Mouse (Mus musculus) hindbrain, embryonic 16.5 days (tissue): ENCODE data around the gene Slc41a2. TPM values are rescaled to one million over a fixed set of nuclear protein-coding genes. Genes with fewer than 3 reads are reported as not detected.

Source experiments
- ATAC-seq: fragments of 200-750 bp; cut with Nextera tagmentation; 2 replicates; pipeline ENCODE4 v1.8.0; 2017; ENCODE audit warnings: moderate TSS enrichment, moderate library complexity
- H3K27ac ChIP-seq: fragments of 300-500 bp; sonication (generic); 2 replicates; pipeline ENCODE4 v1.5.1; 2014; ENCODE audit warnings: low read depth, mild to moderate bottlenecking, control low read depth, low read length, moderate library complexity
- H3K27me3 ChIP-seq: fragments of 300-500 bp; sonication (generic); replicated peaks from 2 replicates; pipeline ENCODE4 v1.6.1; 2014; ENCODE audit warnings: low read length; ENCODE audit not compliant: control insufficient read depth, insufficient read depth
- H3K36me3 ChIP-seq: fragments of 300-500 bp; sonication (generic); 2 replicates; pipeline ENCODE4 v1.6.1; 2014; ENCODE audit warnings: mild to moderate bottlenecking, low read length, moderate library complexity, mixed read lengths; ENCODE audit not compliant: control insufficient read depth, insufficient read depth
- H3K4me1 ChIP-seq: fragments of 300-500 bp; sonication (generic); 2 replicates; pipeline ENCODE4 v1.6.1; 2014; ENCODE audit warnings: low read depth, low read length; ENCODE audit not compliant: control insufficient read depth, insufficient read depth
- H3K4me2 ChIP-seq: fragments of 300-500 bp; sonication (generic); 2 replicates; pipeline ENCODE4 v1.6.1; 2014; ENCODE audit warnings: mild to moderate bottlenecking, low read length, control low read depth, moderate library complexity
- H3K4me3 ChIP-seq: fragments of 300-500 bp; sonication (generic); 2 replicates; pipeline ENCODE4 v1.5.1; 2014; ENCODE audit warnings: mild to moderate bottlenecking, low read length, control low read depth, moderate library complexity
- H3K9ac ChIP-seq: fragments of 300-500 bp; sonication (generic); 2 replicates; pipeline ENCODE4 v1.6.1; 2014; ENCODE audit warnings: low read depth, mild to moderate bottlenecking, control low read depth, low read length, moderate library complexity
- H3K9me3 ChIP-seq: fragments of 300-500 bp; sonication (generic); 2 replicates; pipeline ENCODE4 v1.6.1; 2014; ENCODE audit warnings: mild to moderate bottlenecking, low read length, moderate library complexity; ENCODE audit not compliant: control insufficient read depth
- WGBS: fragments of 180-500 bp; shearing (Covaris S2); extraction: QIAGEN DNeasy Blood & Tissue Kit; methylation state at CpG from one replicate; pipeline ENCODE4 v1.1.7; 2014; 5-methylcytosine and 5-hydroxymethylcytosine counted together
- polyA plus RNA-seq: library from polyadenylated mRNA; unstranded; fragments of >200 nt; fragmentation: Nextera tagmentation; extraction: Ambion mirVana; gene quantifications from 2 replicates; pipeline ENCODE4 v1.2.1, GENCODE M21; 2015

Slc41a2 gene
- polyA plus RNA-seq, 1 experiment from 2014 or later, result 11.0 TPM

- no peak overlapping the region for H3K27ac ChIP-seq
- WGBS, result 57% methylated on average over 4 of the region's 4 CpGs
- H3K9me3 ChIP-seq, result no peaks in the 10 kb centered on the region
Observed at GRCm38 (mm10) chr10:83234391-83234790, 103.3 kb downstream of the Slc41a2 start.

GRCm38 (mm10) chr10:83233967-83234366 lies 103.7 kb downstream of the Slc41a2 start:
- no peak overlapping the region for H3K4me3 ChIP-seq
- WGBS, result 85% methylated on average over 3 of the region's 3 CpGs
- H3K36me3 ChIP-seq, result no peaks in the 10 kb centered on the region
- no peak overlapping the region for H3K4me2 ChIP-seq
- no peak overlapping the region for H3K9ac ChIP-seq
- H3K27me3 ChIP-seq, result no peaks in the 10 kb centered on the region
- H3K27ac ChIP-seq, result no peak overlapping the region
- no peaks in the 10 kb centered on the region for H3K9me3 ChIP-seq
- ATAC-seq, result no peak
- H3K4me1 ChIP-seq, result no peaks in the 10 kb centered on the region

More at GRCm38 (mm10) chr10:83234391-83234790, 103.3 kb downstream of the Slc41a2 start:
- no peak overlapping the region; the same call in 1 of the 2 replicates for H3K9ac ChIP-seq
- no peaks in the 10 kb centered on the region for H3K4me1 ChIP-seq
- no peak overlapping the region for H3K4me3 ChIP-seq
- ATAC-seq, result no peak
- H3K27me3 ChIP-seq, result no peaks in the 10 kb centered on the region
- H3K4me2 ChIP-seq, result no peak overlapping the region
- no peaks in the 10 kb centered on the region for H3K36me3 ChIP-seq

- no peak overlapping the region for H3K4me2 ChIP-seq
- no peak overlapping the region for H3K9ac ChIP-seq
- WGBS, result 93% methylated on average over 4 of the region's 4 CpGs
- H3K9me3 ChIP-seq, result no peaks in the 10 kb centered on the region
- H3K4me1 ChIP-seq, result no peaks in the 10 kb centered on the region
- H3K4me3 ChIP-seq, result no peak overlapping the region
- no peaks in the 10 kb centered on the region for H3K27me3 ChIP-seq
- no peaks in the 10 kb centered on the region for H3K36me3 ChIP-seq
- ATAC-seq, result no peak
- H3K27ac ChIP-seq, result no peak overlapping the region
Observed at GRCm38 (mm10) chr10:83228626-83229025, 109.1 kb downstream of the Slc41a2 start.

- Histone ChIP-seq H3K4me1 (no peaks in the 10 kb centered on the region), H3K27ac (no peak overlapping the region), H3K27me3 (no peaks in the 10 kb centered on the region), H3K36me3 (no peaks in the 10 kb centered on the region), H3K9me3 (no peaks in the 10 kb centered on the region), H3K9ac (no peak overlapping the region), H3K4me3 (no peak overlapping the region), H3K4me2 (no peak overlapping the region)
- WGBS, result 52% methylated on average over 3 of the region's 3 CpGs
- ATAC-seq, result no peak
Observed at GRCm38 (mm10) chr10:83224999-83225398, 112.7 kb downstream of the Slc41a2 start.

GRCm38 (mm10) chr10:83220847-83221246 lies 116.8 kb downstream of the Slc41a2 start:
- no peak overlapping the region for H3K27ac ChIP-seq
- ATAC-seq, result no peak
- H3K27me3 ChIP-seq, result no peaks in the 10 kb centered on the region
- no peak overlapping the region for H3K9ac ChIP-seq
- H3K9me3 ChIP-seq, result no peaks in the 10 kb centered on the region
- no peak overlapping the region for H3K4me3 ChIP-seq
- WGBS, result 85% methylated on average over 3 of the region's 3 CpGs
- no peak overlapping the region for H3K4me2 ChIP-seq
- H3K4me1 ChIP-seq, result no peaks in the 10 kb centered on the region
- H3K36me3 ChIP-seq, result no peaks in the 10 kb centered on the region

- no peak overlapping the region for H3K4me3 ChIP-seq
- no peaks in the 10 kb centered on the region for H3K9me3 ChIP-seq
- H3K9ac ChIP-seq, result no peak overlapping the region
- H3K36me3 ChIP-seq, result no peaks in the 10 kb centered on the region
- H3K27ac ChIP-seq, result no peak overlapping the region
- no peaks in the 10 kb centered on the region for H3K27me3 ChIP-seq
- no peaks in the 10 kb centered on the region for H3K4me1 ChIP-seq
- 87% methylated on average over 10 of the region's 10 CpGs for WGBS
- ATAC-seq, result no peak
- H3K4me2 ChIP-seq, result no peak overlapping the region
Observed at GRCm38 (mm10) chr10:83220217-83220616, 117.5 kb downstream of the Slc41a2 start.

GRCm38 (mm10) chr10:83219729-83220128 lies 118.0 kb downstream of the Slc41a2 start:
- Histone ChIP-seq H3K27ac (no peak overlapping the region), H3K4me2 (no peak overlapping the region), H3K4me1 (no peaks in the 10 kb centered on the region), H3K36me3 (no peaks in the 10 kb centered on the region), H3K27me3 (no peaks in the 10 kb centered on the region), H3K4me3 (no peak overlapping the region), H3K9me3 (no peaks in the 10 kb centered on the region), H3K9ac (no peak overlapping the region)
- WGBS, result 26% methylated on average over 12 of the region's 12 CpGs
- ATAC-seq, result 0 out of 2 replicates have a peak, but pooled peaks have one; percentile 37

GRCm38 (mm10) chr10:83218778-83219177 lies 118.9 kb downstream of the Slc41a2 start:
- no peaks in the 10 kb centered on the region for H3K27me3 ChIP-seq
- no peak overlapping the region for H3K4me2 ChIP-seq
- no peak for ATAC-seq
- H3K9ac ChIP-seq, result no peak overlapping the region
- 51% methylated on average over 2 of the region's 2 CpGs for WGBS
- no peak overlapping the region for H3K27ac ChIP-seq
- H3K36me3 ChIP-seq, result no peaks in the 10 kb centered on the region
- no peaks in the 10 kb centered on the region for H3K9me3 ChIP-seq
- H3K4me1 ChIP-seq, result no peaks in the 10 kb centered on the region
- H3K4me3 ChIP-seq, result no peak overlapping the region

- Histone ChIP-seq H3K27me3 (no peaks in the 10 kb centered on the region), H3K36me3 (no peaks in the 10 kb centered on the region), H3K9me3 (no peaks in the 10 kb centered on the region), H3K4me2 (no peak overlapping the region), H3K4me1 (no peaks in the 10 kb centered on the region), H3K4me3 (no peak overlapping the region), H3K9ac (no peak overlapping the region), H3K27ac (no peak overlapping the region)
- no peak for ATAC-seq
- WGBS, result 78% methylated on average over 5 of the region's 5 CpGs
Observed at GRCm38 (mm10) chr10:83217256-83217655, 120.4 kb downstream of the Slc41a2 start.

GRCm38 (mm10) chr10:83215559-83215958 lies 122.1 kb downstream of the Slc41a2 start:
- Histone ChIP-seq H3K36me3 (no peaks in the 10 kb centered on the region), H3K27ac (no peak overlapping the region), H3K9ac (no peak overlapping the region), H3K4me2 (no peak overlapping the region), H3K4me1 (no peaks in the 10 kb centered on the region), H3K4me3 (no peak overlapping the region), H3K27me3 (no peaks in the 10 kb centered on the region), H3K9me3 (no peaks in the 10 kb centered on the region)
- WGBS, result 71% methylated on average over 5 of the region's 5 CpGs
- ATAC-seq, result no peak
